Comparison of ENCODE assay signal across 26 mouse cellular contexts in genomic region chr2:156291998-156292397, GRCm38 (mm10). TPM values are rescaled to one million over a fixed set of nuclear protein-coding genes. Genes with fewer than 3 reads are reported as not detected.
"Had no signal": no experiment of that assay in that cellular context is flagged by ENCODE, and none has a peak within 500 bp of the region (broad histone marks: within the 10 kb centered on the region; RNA-seq: fewer than 3 reads in every experiment).

No protein-coding gene starts in this region.

- H3K27me3 ChIP-seq: embryonic facial prominence, embryonic 12.5 days; embryonic facial prominence, embryonic 13.5 days; embryonic facial prominence, embryonic 15.5 days; forebrain, embryonic 12.5 days; forebrain, embryonic 13.5 days; forebrain, embryonic 15.5 days had no signal

- H3K4me3 ChIP-seq: embryonic facial prominence, embryonic 10.5 days; embryonic facial prominence, embryonic 12.5 days; embryonic facial prominence, embryonic 13.5 days; embryonic facial prominence, embryonic 15.5 days; erythroblast, embryonic 14.5 days; forebrain, embryonic 10.5 days; forebrain, embryonic 12.5 days; forebrain, embryonic 13.5 days; forebrain, embryonic 15.5 days; gastrocnemius, adult 2 months; heart, adult 2 months had no signal

- H3K4me2 ChIP-seq: embryonic facial prominence, embryonic 12.5 days; embryonic facial prominence, embryonic 13.5 days; embryonic facial prominence, embryonic 15.5 days; forebrain, embryonic 12.5 days; forebrain, embryonic 13.5 days; forebrain, embryonic 15.5 days had no signal

- DNase-seq: cerebellum, adult 8-10 months; cerebellum, adult 9-10 months; cerebellum, adult 9-11 months; cerebellum, postnatal 10 days; cerebellum, postnatal 14 days; cerebellum, postnatal 25 days; cerebellum, postnatal 36 days; embryo, embryonic 11 days; forebrain, postnatal 0 days; gastrocnemius, adult 2 months; gastrocnemius, postnatal 10 days; gastrocnemius, postnatal 14 days; gastrocnemius, postnatal 25 days; gastrocnemius, postnatal 36 days; heart, adult 11 months; heart, adult 18-20 months; heart, adult 2 months had no signal

RNA-seq across cellular contexts. Expression of gene Cnbd2, which starts 20.1 kb away (rescaled TPM):
- polyA plus RNA-seq: erythroblast, embryonic 14.5 days had no signal
